Mouse (Mus musculus) MEL (cell line): ENCODE measurements around the gene Hnrnpa1. TPM values are rescaled to one million over a fixed set of nuclear protein-coding genes. Genes with fewer than 3 reads are reported as not detected.

Experiments used
- DNase-seq: peaks from one replicate; pipeline ENCODE4 v3.0.0; 2011; ENCODE audit warnings: low read depth, low spot score
- H3K27ac ChIP-seq: 2 replicates; pipeline ENCODE4 v1.5.1; 2012; ENCODE audit warnings: low read depth, mild to moderate bottlenecking, control low read depth, low read length, moderate library complexity; ENCODE audit not compliant: control insufficient read depth
- H3K27me3 ChIP-seq, 2 experiments: fragments of 150-350 bp in 1 of 2; sonication (generic) in 1 of 2; 2 replicates each; pipeline ENCODE4 v1.6.1; 2012; ENCODE audit warnings: low read length in 2 of 2, mild to moderate bottlenecking in 2 of 2, improper control_type of control experiment in 1 of 2, moderate library complexity in 1 of 2; ENCODE audit not compliant: insufficient read depth in 2 of 2, control insufficient read depth in 1 of 2
- H3K36me3 ChIP-seq, 2 experiments: 2 replicates each; pipeline ENCODE4 v1.6.1; 2012 to 2014; ENCODE audit warnings: low read length in 2 of 2, improper control_type of control experiment in 1 of 2, inconsistent platforms in 1 of 2, mild to moderate bottlenecking in 1 of 2; ENCODE audit not compliant: insufficient read depth in 2 of 2, control insufficient read depth in 1 of 2
- H3K4me1 ChIP-seq, 2 experiments: fragments of 150-350 bp in 1 of 2; sonication (generic) in 1 of 2; 2 replicates each; pipeline ENCODE4 v1.6.1; 2012; ENCODE audit warnings: low read length in 2 of 2, improper control_type of control experiment in 1 of 2, mild to moderate bottlenecking in 1 of 2; ENCODE audit not compliant: insufficient read depth in 2 of 2, control insufficient read depth in 1 of 2
- H3K4me3 ChIP-seq, 2 experiments: fragments of 150-350 bp in 1 of 2; sonication (generic) in 1 of 2; 2 replicates each; pipeline ENCODE4 v1.5.1; 2012; ENCODE audit warnings: low read depth in 2 of 2, low read length in 2 of 2, mild to moderate bottlenecking in 2 of 2, moderate library complexity in 2 of 2, control low read depth in 1 of 2, improper control_type of control experiment in 1 of 2; ENCODE audit not compliant: control insufficient read depth in 1 of 2, insufficient read depth in 1 of 2
- H3K79me2 ChIP-seq: 2 replicates; pipeline ENCODE4 v1.6.1; 2012; ENCODE audit warnings: mild to moderate bottlenecking, low read length, moderate library complexity; ENCODE audit not compliant: control insufficient read depth, poor library complexity, insufficient read depth
- H3K9ac ChIP-seq: 2 replicates; pipeline ENCODE4 v1.6.1; 2012; ENCODE audit warnings: low read depth, mild to moderate bottlenecking, control low read depth, low read length, moderate library complexity; ENCODE audit not compliant: control insufficient read depth, poor library complexity, severe bottlenecking
- H3K9me3 ChIP-seq: fragments of 150-350 bp; sonication (generic); replicated peaks from 2 replicates; pipeline ENCODE4 v1.6.1; 2012; ENCODE audit warnings: mild to moderate bottlenecking, low read length, improper control_type of control experiment, moderate library complexity; ENCODE audit not compliant: insufficient read depth
- BHLHE40 ChIP-seq: IDR thresholded peaks from 2 replicates; pipeline ENCODE4 v1.6.1; 2012; ENCODE audit warnings: low read depth, mild to moderate bottlenecking, inconsistent platforms, low read length, improper control_type of control experiment, borderline replicate concordance
- CHD1 ChIP-seq: IDR thresholded peaks from 2 replicates; pipeline ENCODE4 v1.6.1; 2012; ENCODE audit warnings: low read depth, mild to moderate bottlenecking, inconsistent platforms, low read length, improper control_type of control experiment
- CHD2 ChIP-seq: IDR thresholded peaks from 2 replicates; pipeline ENCODE4 v1.6.1; 2011; ENCODE audit warnings: low read length, improper control_type of control experiment
- CTCF ChIP-seq, 3 experiments: IDR thresholded peaks in 2 of 3; conservative IDR thresholded peaks in 1 of 3; 2 replicates each; pipeline ENCODE4 v1.5.1; 2011 to 2012; ENCODE audit warnings: low read length in 3 of 3, low read depth in 2 of 3, mild to moderate bottlenecking in 2 of 3, improper control_type of control experiment in 1 of 3, inconsistent platforms in 1 of 3, mixed read lengths in 1 of 3, moderate library complexity in 1 of 3; ENCODE audit not compliant: control insufficient read depth in 1 of 3, insufficient read depth in 1 of 3, poor library complexity in 1 of 3, severe bottlenecking in 1 of 3
- ETS1 ChIP-seq: IDR thresholded peaks from 2 replicates; pipeline ENCODE4 v1.6.1; 2012; ENCODE audit warnings: low read depth, mild to moderate bottlenecking, inconsistent platforms, low read length, improper control_type of control experiment, moderate library complexity
- GATA1 ChIP-seq: IDR thresholded peaks from 2 replicates; pipeline ENCODE4 v1.6.1; 2011; ENCODE audit warnings: low read depth, low read length, improper control_type of control experiment
- HCFC1 ChIP-seq: IDR thresholded peaks from 2 replicates; pipeline ENCODE4 v1.6.1; 2012; ENCODE audit warnings: low read depth, mild to moderate bottlenecking, inconsistent platforms, low read length, improper control_type of control experiment, moderate library complexity
- JUND ChIP-seq: IDR thresholded peaks from 2 replicates; pipeline ENCODE4 v1.6.1; 2011; ENCODE audit warnings: low read depth, mild to moderate bottlenecking, improper control_type of control experiment, low read length
- KAT2A ChIP-seq: conservative IDR thresholded peaks from 2 replicates; pipeline ENCODE4 v1.6.1; 2012; ENCODE audit warnings: low read depth, low read length, improper control_type of control experiment, inconsistent platforms
- MAFK ChIP-seq: IDR thresholded peaks from 2 replicates; pipeline ENCODE4 v1.6.1; 2011; ENCODE audit warnings: low read depth, mild to moderate bottlenecking, low read length, improper control_type of control experiment, borderline replicate concordance
- MAX ChIP-seq: IDR thresholded peaks from 2 replicates; pipeline ENCODE4 v1.6.1; 2011; ENCODE audit warnings: low read length, improper control_type of control experiment
- MYC ChIP-seq: IDR thresholded peaks from 2 replicates; pipeline ENCODE4 v1.6.1; 2011; ENCODE audit warnings: low read depth, mild to moderate bottlenecking, low read length, improper control_type of control experiment, moderate library complexity
- NELFE ChIP-seq: IDR thresholded peaks from 2 replicates; pipeline ENCODE4 v1.6.1; 2011; ENCODE audit warnings: low read depth, low read length, improper control_type of control experiment
- POLR2AphosphoS2 ChIP-seq: IDR thresholded peaks from 2 replicates; pipeline ENCODE4 v1.6.1; 2011; ENCODE audit warnings: low read length, improper control_type of control experiment
- POLR2AphosphoS5 ChIP-seq: IDR thresholded peaks from 2 replicates; pipeline ENCODE4 v1.6.1; 2012; ENCODE audit warnings: low read depth, borderline replicate concordance, mild to moderate bottlenecking, inconsistent platforms, low read length, moderate library complexity, mixed read lengths
- RAD21 ChIP-seq: IDR thresholded peaks from 2 replicates; pipeline ENCODE4 v1.6.1; 2011; ENCODE audit warnings: mild to moderate bottlenecking, low read depth, low read length, improper control_type of control experiment
- SIN3A ChIP-seq: IDR thresholded peaks from 2 replicates; pipeline ENCODE4 v1.6.1; 2012; ENCODE audit warnings: low read length, improper control_type of control experiment, inconsistent platforms
- SMC3 ChIP-seq: IDR thresholded peaks from 2 replicates; pipeline ENCODE4 v1.6.1; 2011; ENCODE audit warnings: low read depth, low read length, improper control_type of control experiment
- TAL1 ChIP-seq: IDR thresholded peaks from 2 replicates; pipeline ENCODE4 v1.6.1; 2012; ENCODE audit warnings: mild to moderate bottlenecking, inconsistent platforms, low read length, moderate library complexity, mixed read lengths
- TCF12 ChIP-seq: IDR thresholded peaks from 2 replicates; pipeline ENCODE4 v1.6.1; 2014; ENCODE audit warnings: low read depth, mild to moderate bottlenecking, inconsistent platforms, low read length, improper control_type of control experiment, moderate library complexity
- USF1 ChIP-seq: IDR thresholded peaks from 2 replicates; pipeline ENCODE4 v1.6.1; 2014; ENCODE audit warnings: low read depth, mild to moderate bottlenecking, inconsistent platforms, low read length, improper control_type of control experiment, moderate library complexity
- USF2 ChIP-seq, 2 experiments: IDR thresholded peaks; 2 replicates each; pipeline ENCODE4 v1.6.1; 2011 to 2012; ENCODE audit warnings: improper control_type of control experiment in 2 of 2, low read length in 2 of 2, borderline replicate concordance in 1 of 2, inconsistent platforms in 1 of 2, low read depth in 1 of 2, mild to moderate bottlenecking in 1 of 2; ENCODE audit not compliant: insufficient read depth in 1 of 2
- ZC3H11A ChIP-seq: IDR thresholded peaks from 2 replicates; pipeline ENCODE4 v1.6.1; 2012; ENCODE audit warnings: low read depth, mild to moderate bottlenecking, inconsistent platforms, low read length, improper control_type of control experiment
- ZMIZ1 ChIP-seq: IDR thresholded peaks from 2 replicates; pipeline ENCODE4 v1.6.1; 2012; ENCODE audit warnings: low read depth, mild to moderate bottlenecking, inconsistent platforms, low read length, improper control_type of control experiment, moderate library complexity
- ZNF384 ChIP-seq: IDR thresholded peaks from 2 replicates; pipeline ENCODE4 v1.6.1; 2012; ENCODE audit warnings: low read depth, mild to moderate bottlenecking, inconsistent platforms, low read length, improper control_type of control experiment
- polyA plus RNA-seq, 2 experiments: library from polyadenylated mRNA; stranded (reverse) in 1 of 2; unstranded in 1 of 2; fragments of >175 nt in 1 of 2; fragments of >200 nt in 1 of 2; gene quantifications; 2 replicates each; pipeline versions ENCODE4 v1.2.1 to v1.2.4; 2012; ENCODE audit warnings: low replicate concordance in 2 of 2, low read depth in 1 of 2; ENCODE audit not compliant: insufficient read length in 2 of 2, insufficient read depth in 1 of 2, missing spikeins in 1 of 2
- total RNA-seq: library from RNA; depleted of rRNA; stranded (reverse); fragments of 300-350 nt; gene quantifications from 2 replicates; pipeline ENCODE4 v1.2.3, GENCODE M21; 2012

Hnrnpa1 gene
- total and polyA plus RNA-seq, 3 experiments, result 322 to 900 TPM; not detected in 1

- TF ChIP-seq ETS1 (no peak), TCF12 (peak; percentile 50; the same call in 1 of the 2 replicates), TAL1 (no peak), JUND (no peak), ZNF384 (no peak; the same call in 1 of the 2 replicates)
These were observed at the start of gene Hnrnpa1 (continued) for GRCm38 (mm10) chr15:103240160-103241028.

- no peaks in the 10 kb centered on the region for H3K9me3 ChIP-seq
- no peak overlapping the region for H3K27ac ChIP-seq
- H3K79me2 ChIP-seq, result no peaks in the 10 kb centered on the region
- peak; percentile 43 for DNase-seq
- TF ChIP-seq MAFK, result no peak
- peak; percentile 37 for TF ChIP-seq SMC3
- TF ChIP-seq NELFE, result no peak
- no peak for TF ChIP-seq SIN3A
- TF ChIP-seq MYC, result no peak
- no peak for TF ChIP-seq KAT2A
- no peak for TF ChIP-seq RAD21
- TF ChIP-seq ZC3H11A, result no peak
- TF ChIP-seq CTCF (IDR thresholded peaks at IDR 0.05 in 2 of 3, conservative IDR thresholded peaks at IDR 0.05 in 1 of 3; ENCODE audit: control insufficient read depth in 1 of 3, insufficient read depth in 1 of 3, low read depth in 2 of 3, low read length in 3 of 3, poor library complexity in 1 of 3, severe bottlenecking in 1 of 3), result peak; percentile 50 to 66 (median 52); a peak in 5 of 6 replicates
- TF ChIP-seq, all 39 proteins: peak for 2
- H3K27me3 ChIP-seq, result no peaks in the 10 kb centered on the region
- no peaks in the 10 kb centered on the region for H3K4me1 ChIP-seq
- H3K9ac ChIP-seq, result no peak overlapping the region
- no peak overlapping the region for H3K4me3 ChIP-seq
- H3K36me3 ChIP-seq, result peaks cover 0 to 1% of the 10 kb centered on the region in 2 experiments; a peak in 1 of 4 replicates
These were observed 49.4 kb upstream of the Hnrnpa1 start for GRCm38 (mm10) chr15:103190531-103191462.

GRCm38 (mm10) chr15:103193606-103194005, 46.6 kb upstream of the Hnrnpa1 start:
- Histone ChIP-seq H3K9me3 (no peaks in the 10 kb centered on the region), H3K79me2 (no peaks in the 10 kb centered on the region), H3K27me3 (no peaks in the 10 kb centered on the region), H3K4me3 (no peak overlapping the region), H3K27ac (no peak overlapping the region), H3K36me3 (peaks cover 0 to 5% of the 10 kb centered on the region in 2 experiments; a peak in 2 of 4 replicates), H3K4me1 (no peaks in the 10 kb centered on the region), H3K9ac (no peak overlapping the region)
- TF ChIP-seq CHD2 (no peak), HCFC1 (no peak), MAX (no peak), RAD21 (no peak), JUND (no peak), CTCF (IDR thresholded peaks at IDR 0.05 in 2 of 3, conservative IDR thresholded peaks at IDR 0.05 in 1 of 3; ENCODE audit: control insufficient read depth in 1 of 3, insufficient read depth in 1 of 3, low read depth in 2 of 3, low read length in 3 of 3, poor library complexity in 1 of 3, severe bottlenecking in 1 of 3) (no peak), POLR2AphosphoS5 (no peak), KAT2A (no peak), USF1 (no peak), ZMIZ1 (no peak), GATA1 (no peak), ETS1 (no peak), BHLHE40 (no peak), USF2 (IDR thresholded peaks at IDR 0.05; ENCODE audit: borderline replicate concordance in 1 of 2, insufficient read depth in 1 of 2, low read depth in 1 of 2, low read length in 2 of 2) (no peak), CHD1 (no peak), SMC3 (no peak), POLR2AphosphoS2 (no peak)
- DNase-seq, result no peak
